Mouse (Mus musculus): ENCODE measurements at regions not wholly inside any gene's neighbourhood (a gene's known extent, or its start where the extent isn't known, plus 50 kb on each side); places are given as distances from the start of the nearest gene placed in this dataset.

DNA sequence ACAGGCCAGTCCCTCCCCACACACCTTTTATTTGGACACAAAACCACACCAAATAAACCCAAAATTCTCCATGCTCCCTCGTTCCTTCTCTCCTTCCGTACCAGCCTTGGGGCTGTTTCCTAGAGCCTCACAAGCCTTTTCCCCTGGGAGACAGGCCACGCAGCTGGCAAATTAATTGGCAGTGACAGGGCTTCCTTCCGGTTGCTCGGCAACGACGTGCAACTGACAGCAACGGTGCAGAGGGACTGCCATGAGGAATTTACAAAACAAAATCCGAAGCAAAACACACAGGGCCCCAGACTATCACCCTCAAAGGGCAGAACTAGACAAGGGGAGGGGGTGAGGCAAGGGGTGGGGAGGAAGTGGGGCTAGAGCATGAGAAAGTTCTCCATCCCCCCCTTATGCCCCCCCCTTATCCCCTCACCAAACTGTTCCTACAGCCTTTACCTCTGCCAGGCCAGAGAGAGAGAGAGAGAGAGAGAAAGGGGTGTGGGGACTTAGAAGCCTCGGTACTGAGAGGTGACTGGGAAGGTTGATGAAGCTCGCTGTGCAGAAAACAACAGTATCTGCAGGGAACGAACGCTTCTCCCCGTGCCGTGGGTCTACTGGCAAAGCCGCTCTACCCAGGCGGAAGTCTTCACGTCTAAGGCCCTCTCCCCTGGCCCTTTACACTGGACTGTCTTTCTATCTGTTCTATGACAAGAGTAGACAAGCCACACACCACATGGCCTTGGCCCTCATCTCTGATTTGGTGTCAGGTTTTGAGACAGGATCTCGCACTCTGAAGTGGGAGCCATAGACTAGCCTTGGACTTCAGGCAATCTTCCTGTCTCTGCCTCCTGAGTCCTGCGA is 264.4 kb downstream of the Sox9 start:
- WGBS: 49% methylated on average over 20 of the region's 20 CpGs
- no peak overlapping the region for H3K4me3 ChIP-seq (ENCODE audit: insufficient read depth, low read depth, low read length)
- TF ChIP-seq POLR2A (IDR thresholded peaks at IDR 0.05; ENCODE audit: insufficient read depth, low read depth, low read length) (no peak), CTCF (IDR thresholded peaks at IDR 0.05; ENCODE audit: insufficient read depth, low read depth, low read length) (no peak)
- H3K27ac ChIP-seq (ENCODE audit: insufficient read depth, low read depth, low read length): no peak overlapping the region
- peaks cover 18% of the 10 kb centered on the region for H3K4me1 ChIP-seq (ENCODE audit: control insufficient read depth, insufficient read depth, low read length)

DNA sequence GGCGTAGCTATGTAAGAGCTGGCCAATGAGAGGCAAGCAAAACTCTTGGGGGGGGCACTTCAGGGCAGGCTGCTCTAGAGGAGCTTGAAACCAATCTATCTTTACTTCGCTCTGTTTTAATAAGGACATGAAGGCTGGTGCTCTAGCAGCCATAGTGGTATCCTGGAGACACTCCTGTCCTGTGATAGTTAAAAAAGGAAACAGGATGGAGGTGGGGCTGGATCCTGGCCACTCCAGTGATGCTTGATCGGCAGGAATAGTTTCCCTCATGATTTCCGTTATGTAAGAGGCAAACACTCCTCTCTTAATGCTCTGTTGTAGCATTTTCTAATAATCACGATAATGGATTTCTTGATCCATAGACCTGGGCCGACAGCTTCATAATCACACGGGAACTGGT is 266.1 kb downstream of the Sox9 start:
- Histone ChIP-seq H3K4me3 (ENCODE audit: insufficient read depth, low read depth, low read length) (no peak overlapping the region), H3K4me1 (ENCODE audit: control insufficient read depth, insufficient read depth, low read length) (peaks cover 13% of the 10 kb centered on the region), H3K27ac (ENCODE audit: insufficient read depth, low read depth, low read length) (no peak overlapping the region)
- no peak for TF ChIP-seq CTCF (IDR thresholded peaks at IDR 0.05; ENCODE audit: insufficient read depth, low read depth, low read length)
- no peak for TF ChIP-seq POLR2A (IDR thresholded peaks at IDR 0.05; ENCODE audit: insufficient read depth, low read depth, low read length)
- WGBS: 88% methylated on average over 7 of the region's 7 CpGs

- TF ChIP-seq POLR2A (IDR thresholded peaks at IDR 0.05; ENCODE audit: insufficient read depth, low read depth, low read length) (no peak), CTCF (IDR thresholded peaks at IDR 0.05; ENCODE audit: insufficient read depth, low read depth, low read length) (no peak)
- WGBS: 73% methylated on average over 8 of the region's 8 CpGs
- Histone ChIP-seq H3K4me3 (ENCODE audit: insufficient read depth, low read depth, low read length) (no peak overlapping the region), H3K4me1 (ENCODE audit: control insufficient read depth, insufficient read depth, low read length) (peaks cover 13% of the 10 kb centered on the region), H3K27ac (ENCODE audit: insufficient read depth, low read depth, low read length) (no peak overlapping the region)
Observed at GRCm38 (mm10) chr11:113049593-113049992, 267.6 kb downstream of the Sox9 start.

- Histone ChIP-seq H3K4me3 (ENCODE audit: insufficient read depth, low read depth, low read length) (no peak overlapping the region), H3K4me1 (ENCODE audit: control insufficient read depth, insufficient read depth, low read length) (peaks cover 12% of the 10 kb centered on the region), H3K27ac (ENCODE audit: insufficient read depth, low read depth, low read length) (no peak overlapping the region)
- WGBS: 98% methylated on average over 11 of the region's 11 CpGs
- no peak for TF ChIP-seq POLR2A (IDR thresholded peaks at IDR 0.05; ENCODE audit: insufficient read depth, low read depth, low read length)
Observed at GRCm38 (mm10) chr11:113052536-113052935, 270.5 kb downstream of the Sox9 start.

- WGBS: 75% methylated on average over 12 of the region's 12 CpGs
- H3K4me3 ChIP-seq (ENCODE audit: insufficient read depth, low read depth, low read length): no peak overlapping the region
- H3K4me1 ChIP-seq (ENCODE audit: control insufficient read depth, insufficient read depth, low read length): peaks cover 29% of the 10 kb centered on the region
- no peak for TF ChIP-seq CTCF (IDR thresholded peaks at IDR 0.05; ENCODE audit: insufficient read depth, low read depth, low read length)
- no peak for TF ChIP-seq POLR2A (IDR thresholded peaks at IDR 0.05; ENCODE audit: insufficient read depth, low read depth, low read length)
- no peak overlapping the region for H3K27ac ChIP-seq (ENCODE audit: insufficient read depth, low read depth, low read length)
Observed at GRCm38 (mm10) chr11:113056042-113056632, 274.1 kb downstream of the Sox9 start.

- TF ChIP-seq POLR2A (IDR thresholded peaks at IDR 0.05; ENCODE audit: insufficient read depth, low read depth, low read length) (no peak), CTCF (IDR thresholded peaks at IDR 0.05; ENCODE audit: insufficient read depth, low read depth, low read length) (no peak)
- WGBS: 28% methylated on average over 5 of the region's 5 CpGs
- Histone ChIP-seq H3K4me3 (ENCODE audit: insufficient read depth, low read depth, low read length) (no peak overlapping the region), H3K4me1 (ENCODE audit: control insufficient read depth, insufficient read depth, low read length) (peaks cover 33% of the 10 kb centered on the region), H3K27ac (ENCODE audit: insufficient read depth, low read depth, low read length) (no peak overlapping the region)
Observed at GRCm38 (mm10) chr11:113056824-113057223, 274.8 kb downstream of the Sox9 start.

DNA sequence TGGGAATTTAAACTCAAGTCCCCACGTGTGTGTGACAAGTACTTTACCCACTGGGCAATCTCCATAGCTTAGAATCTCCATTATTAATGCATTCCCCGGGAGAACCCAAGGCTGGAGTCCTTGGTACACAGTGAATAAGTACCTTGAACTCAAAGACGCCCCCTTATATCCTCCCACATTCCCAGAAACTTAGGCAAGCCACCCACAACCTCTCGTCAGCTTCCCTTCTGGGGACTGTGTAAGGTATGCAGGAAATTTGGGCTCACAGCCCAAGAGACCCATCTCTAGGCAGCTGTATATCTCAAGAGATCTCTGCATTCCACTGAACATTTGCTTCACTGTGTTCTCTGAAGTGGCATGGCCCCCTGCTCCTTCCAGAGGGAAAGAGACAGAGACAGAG is 288.3 kb downstream of the Sox9 start:
- no peak overlapping the region for H3K4me3 ChIP-seq (ENCODE audit: insufficient read depth, low read depth, low read length)
- peaks cover 10% of the 10 kb centered on the region for H3K4me1 ChIP-seq (ENCODE audit: control insufficient read depth, insufficient read depth, low read length)
- TF ChIP-seq POLR2A (IDR thresholded peaks at IDR 0.05; ENCODE audit: insufficient read depth, low read depth, low read length) (no peak), CTCF (IDR thresholded peaks at IDR 0.05; ENCODE audit: insufficient read depth, low read depth, low read length) (no peak)
- no peak overlapping the region for H3K27ac ChIP-seq (ENCODE audit: insufficient read depth, low read depth, low read length)
- 82% methylated on average over 4 of the region's 4 CpGs for WGBS

DNA sequence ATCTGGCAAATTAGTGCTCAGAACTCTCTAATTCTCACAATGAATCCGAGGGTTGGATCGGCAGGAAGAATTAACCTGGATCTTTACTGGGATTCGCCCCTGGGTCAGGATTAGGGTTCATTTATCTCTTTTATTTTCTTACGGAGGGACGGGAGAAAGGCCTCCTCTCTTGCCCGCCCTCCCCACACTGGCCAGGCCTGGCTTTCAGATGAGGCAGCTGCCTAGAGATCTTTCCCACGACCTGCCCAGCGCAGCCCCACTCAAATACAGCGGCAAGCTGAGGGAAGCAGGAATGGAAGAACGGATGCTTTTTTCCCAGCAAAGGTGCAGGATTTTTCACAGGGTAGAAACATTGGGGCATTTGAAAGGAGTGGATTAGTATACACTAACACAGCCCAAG is 289.9 kb downstream of the Sox9 start:
- Histone ChIP-seq H3K4me3 (ENCODE audit: insufficient read depth, low read depth, low read length) (no peak overlapping the region), H3K4me1 (ENCODE audit: control insufficient read depth, insufficient read depth, low read length) (peaks cover 10% of the 10 kb centered on the region; the same call in 1 of the 2 replicates), H3K27ac (ENCODE audit: insufficient read depth, low read depth, low read length) (0 out of 2 replicates have a peak overlapping the region, but pooled peaks have one; percentile 9)
- TF ChIP-seq CTCF (IDR thresholded peaks at IDR 0.05; ENCODE audit: insufficient read depth, low read depth, low read length): no peak
- no peak for TF ChIP-seq POLR2A (IDR thresholded peaks at IDR 0.05; ENCODE audit: insufficient read depth, low read depth, low read length)
- WGBS: 46% methylated on average over 10 of the region's 10 CpGs

DNA sequence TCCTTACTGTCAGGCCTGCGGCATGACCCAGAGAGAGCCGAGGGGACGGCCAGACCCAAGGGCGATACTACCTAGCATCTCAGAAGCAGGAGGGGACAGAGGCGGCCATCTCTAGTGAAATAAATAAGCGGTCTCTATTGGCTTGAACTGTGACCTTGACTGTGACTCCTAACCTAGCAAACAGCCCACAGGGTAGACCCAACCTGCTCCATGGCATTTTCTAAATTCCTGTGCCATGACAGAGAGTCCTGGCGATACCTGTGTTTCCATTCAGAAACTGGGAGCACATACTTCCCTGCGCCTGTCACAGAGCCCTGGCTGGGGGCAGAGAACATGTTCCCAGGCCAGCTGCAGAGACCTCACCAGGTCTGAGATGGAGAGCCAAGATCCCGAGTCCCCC is 292.3 kb downstream of the Sox9 start:
- Histone ChIP-seq H3K27ac (ENCODE audit: insufficient read depth, low read depth, low read length) (no peak overlapping the region), H3K4me1 (ENCODE audit: control insufficient read depth, insufficient read depth, low read length) (peaks cover 10% of the 10 kb centered on the region; the same call in 1 of the 2 replicates), H3K4me3 (ENCODE audit: insufficient read depth, low read depth, low read length) (no peak overlapping the region)
- TF ChIP-seq CTCF (IDR thresholded peaks at IDR 0.05; ENCODE audit: insufficient read depth, low read depth, low read length): no peak
- WGBS: 96% methylated on average over 9 of the region's 9 CpGs

Measured in olfactory bulb, adult 2 months (tissue).